Mouse (Mus musculus): Measurements from ENCODE around the gene Dab2ip. TPM values are rescaled to one million over a fixed set of nuclear protein-coding genes. Genes with fewer than 3 reads are reported as not detected.

The Dab2ip gene
- total and polyA plus RNA-seq, 3 experiments, result 4.0 to 9.9 TPM; not detected in 1

DNA sequence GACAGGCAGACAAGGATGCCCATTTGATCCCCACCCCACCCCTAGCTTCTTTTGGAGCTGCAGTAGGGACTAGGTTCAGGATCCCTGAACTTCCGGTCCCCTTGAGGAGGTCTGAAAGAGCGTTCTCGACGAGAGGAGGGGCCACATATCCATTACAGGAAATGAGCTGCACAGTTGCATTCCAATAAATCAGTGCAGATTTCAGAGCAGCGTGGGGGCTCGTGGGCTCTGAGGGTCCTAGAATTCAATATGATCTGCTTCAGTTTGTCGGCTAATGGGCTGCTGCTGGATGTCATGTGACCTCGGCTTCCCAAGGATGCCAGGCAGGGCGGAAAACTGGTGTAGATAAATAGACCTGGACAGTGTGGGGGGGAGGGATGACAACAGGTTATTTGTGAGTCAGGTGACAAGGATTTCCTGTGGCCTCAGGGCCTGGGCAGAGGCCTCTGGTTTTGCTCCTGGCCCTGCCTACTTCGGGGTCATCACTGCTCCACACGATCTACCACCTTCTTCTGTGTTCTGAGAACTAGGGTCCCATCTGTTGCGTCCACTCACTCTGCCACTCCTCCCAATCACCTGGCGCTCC is 181.7 kb downstream of the Dab2ip start:
- H3K79me2 ChIP-seq (ENCODE audit: control insufficient read depth, insufficient read depth, low read length, poor library complexity), result no peaks in the 10 kb centered on the region
- H3K27ac ChIP-seq (ENCODE audit: control insufficient read depth, low read depth, low read length), result no peak overlapping the region
- H3K27me3 ChIP-seq (ENCODE audit: control insufficient read depth in 1 of 2, insufficient read depth in 2 of 2, low read length in 2 of 2), result peaks cover 0 to 4% of the 10 kb centered on the region in 2 experiments; a peak in 3 of 4 replicates
- H3K9me3 ChIP-seq (replicated peaks; ENCODE audit: insufficient read depth, low read length), result no peaks in the 10 kb centered on the region
- no peak for DNase-seq (ENCODE audit: low read depth, low spot score)
- H3K36me3 ChIP-seq (ENCODE audit: control insufficient read depth in 1 of 2, insufficient read depth in 2 of 2, low read length in 2 of 2), result no peaks in the 10 kb centered on the region
- H3K4me1 ChIP-seq (ENCODE audit: control insufficient read depth in 1 of 2, insufficient read depth in 2 of 2, low read length in 2 of 2), result no peaks in the 10 kb centered on the region
- TF ChIP-seq SMC3 (IDR thresholded peaks at IDR 0.05; ENCODE audit: low read depth, low read length) (no peak), E2F4 (IDR thresholded peaks at IDR 0.05; ENCODE audit: borderline replicate concordance, low read depth, low read length) (no peak), TBP (IDR thresholded peaks at IDR 0.05; ENCODE audit: low read depth, low read length) (no peak), MYC (IDR thresholded peaks at IDR 0.05; ENCODE audit: low read depth, low read length) (no peak), NRF1 (IDR thresholded peaks at IDR 0.05; ENCODE audit: insufficient read depth, low read depth, low read length, poor library complexity, severe bottlenecking) (no peak), ETS1 (IDR thresholded peaks at IDR 0.05; ENCODE audit: low read depth, low read length) (no peak), MEF2A (IDR thresholded peaks at IDR 0.05; ENCODE audit: extremely low read depth, insufficient replicate concordance, low read depth, low read length, poor library complexity, severe bottlenecking) (no peak), MXI1 (IDR thresholded peaks at IDR 0.05; ENCODE audit: low read depth, low read length) (no peak)
- H3K4me3 ChIP-seq (ENCODE audit: control insufficient read depth in 1 of 2, insufficient read depth in 1 of 2, low read depth in 2 of 2, low read length in 2 of 2), result no peak overlapping the region
- H3K9ac ChIP-seq (ENCODE audit: control insufficient read depth, low read depth, low read length, poor library complexity, severe bottlenecking), result no peak overlapping the region

DNA sequence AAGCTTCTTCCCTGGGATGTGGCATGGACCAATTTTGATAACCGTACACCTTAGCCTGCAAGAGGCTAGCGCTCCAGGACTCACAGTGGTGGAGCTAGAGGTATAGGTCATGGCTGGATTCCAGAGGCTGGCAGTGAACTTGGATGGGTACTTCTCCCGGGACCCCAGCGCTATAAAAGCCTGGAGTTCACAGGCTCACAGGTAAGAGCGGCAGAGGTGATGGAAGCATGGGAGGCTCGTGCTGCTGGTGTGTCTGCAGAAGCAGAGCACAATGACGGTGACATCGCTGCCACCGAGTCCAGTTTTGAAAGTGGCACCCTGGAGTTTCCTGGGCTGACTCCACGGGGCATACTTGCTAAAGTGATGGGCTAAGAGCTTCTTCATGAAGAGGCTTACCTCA is 187.8 kb downstream of the Dab2ip start:
- DNase-seq (ENCODE audit: low read depth, low spot score), result no peak
- no peak for TF ChIP-seq SMC3 (IDR thresholded peaks at IDR 0.05; ENCODE audit: low read depth, low read length)
- TF ChIP-seq RCOR1 (IDR thresholded peaks at IDR 0.05; ENCODE audit: low read depth, low read length), result no peak
- no peak for TF ChIP-seq ZNF384 (IDR thresholded peaks at IDR 0.05; ENCODE audit: low read depth, low read length)
- TF ChIP-seq E2F4 (IDR thresholded peaks at IDR 0.05; ENCODE audit: borderline replicate concordance, low read depth, low read length), result no peak
- no peak for TF ChIP-seq SIN3A (IDR thresholded peaks at IDR 0.05; ENCODE audit: low read length)
- no peak for TF ChIP-seq NRF1 (IDR thresholded peaks at IDR 0.05; ENCODE audit: insufficient read depth, low read depth, low read length, poor library complexity, severe bottlenecking)
- no peak for TF ChIP-seq MYC (IDR thresholded peaks at IDR 0.05; ENCODE audit: low read depth, low read length)
- no peak for TF ChIP-seq JUND (IDR thresholded peaks at IDR 0.05; ENCODE audit: low read depth, low read length)
- no peak for TF ChIP-seq MAZ (IDR thresholded peaks at IDR 0.05; ENCODE audit: low read depth, low read length)
- no peak for TF ChIP-seq ZKSCAN1 (IDR thresholded peaks at IDR 0.05; ENCODE audit: low read depth, low read length)
- TF ChIP-seq MEF2A (IDR thresholded peaks at IDR 0.05; ENCODE audit: extremely low read depth, insufficient replicate concordance, low read depth, low read length, poor library complexity, severe bottlenecking), result no peak
- no peak for TF ChIP-seq TCF12 (IDR thresholded peaks at IDR 0.05; ENCODE audit: low read depth, low read length)
- no peak for TF ChIP-seq NELFE (IDR thresholded peaks at IDR 0.05; ENCODE audit: low read depth, low read length)
- no peak for TF ChIP-seq TBP (IDR thresholded peaks at IDR 0.05; ENCODE audit: low read depth, low read length)
- TF ChIP-seq EP300 (IDR thresholded peaks at IDR 0.05; ENCODE audit: low read depth in 1 of 2, low read length in 2 of 2), result no peak
- TF ChIP-seq MYB (IDR thresholded peaks at IDR 0.05; ENCODE audit: low read depth, low read length), result no peak
- no peak for TF ChIP-seq MAFK (IDR thresholded peaks at IDR 0.05; ENCODE audit: borderline replicate concordance, low read depth, low read length)
- TF ChIP-seq CHD1 (IDR thresholded peaks at IDR 0.05; ENCODE audit: low read depth, low read length), result no peak
- TF ChIP-seq MXI1 (IDR thresholded peaks at IDR 0.05; ENCODE audit: low read depth, low read length), result no peak
- Histone ChIP-seq H3K4me1 (ENCODE audit: control insufficient read depth in 1 of 2, insufficient read depth in 2 of 2, low read length in 2 of 2) (no peaks in the 10 kb centered on the region), H3K27ac (ENCODE audit: control insufficient read depth, low read depth, low read length) (no peak overlapping the region), H3K9me3 (replicated peaks; ENCODE audit: insufficient read depth, low read length) (no peaks in the 10 kb centered on the region), H3K4me3 (ENCODE audit: control insufficient read depth in 1 of 2, insufficient read depth in 1 of 2, low read depth in 2 of 2, low read length in 2 of 2) (no peak overlapping the region), H3K79me2 (ENCODE audit: control insufficient read depth, insufficient read depth, low read length, poor library complexity) (no peaks in the 10 kb centered on the region), H3K9ac (ENCODE audit: control insufficient read depth, low read depth, low read length, poor library complexity, severe bottlenecking) (no peak overlapping the region), H3K27me3 (ENCODE audit: control insufficient read depth in 1 of 2, insufficient read depth in 2 of 2, low read length in 2 of 2) (peaks cover 0 to 2% of the 10 kb centered on the region in 2 experiments; a peak in 3 of 4 replicates), H3K36me3 (ENCODE audit: control insufficient read depth in 1 of 2, insufficient read depth in 2 of 2, low read length in 2 of 2) (no peaks in the 10 kb centered on the region)
